Mouse (Mus musculus) small intestine, adult 2 months (tissue): ENCODE data around the gene Fuom.

Source experiments
- CTCF ChIP-seq: fragments of 200-500 bp; IDR thresholded peaks from 2 replicates; pipeline ENCODE4 v1.5.1; 2012; ENCODE audit warnings: low read depth, mild to moderate bottlenecking, control low read depth, inconsistent platforms, low read length, moderate library complexity, mixed read lengths; ENCODE audit not compliant: insufficient replicate concordance, insufficient read length; ENCODE audit errors: extremely low read depth
- POLR2A ChIP-seq: fragments of 200-500 bp; IDR thresholded peaks from 2 replicates; pipeline ENCODE4 v1.6.1; 2012; ENCODE audit warnings: low read depth, mild to moderate bottlenecking, control low read depth, inconsistent platforms, low read length, moderate library complexity

DNA sequence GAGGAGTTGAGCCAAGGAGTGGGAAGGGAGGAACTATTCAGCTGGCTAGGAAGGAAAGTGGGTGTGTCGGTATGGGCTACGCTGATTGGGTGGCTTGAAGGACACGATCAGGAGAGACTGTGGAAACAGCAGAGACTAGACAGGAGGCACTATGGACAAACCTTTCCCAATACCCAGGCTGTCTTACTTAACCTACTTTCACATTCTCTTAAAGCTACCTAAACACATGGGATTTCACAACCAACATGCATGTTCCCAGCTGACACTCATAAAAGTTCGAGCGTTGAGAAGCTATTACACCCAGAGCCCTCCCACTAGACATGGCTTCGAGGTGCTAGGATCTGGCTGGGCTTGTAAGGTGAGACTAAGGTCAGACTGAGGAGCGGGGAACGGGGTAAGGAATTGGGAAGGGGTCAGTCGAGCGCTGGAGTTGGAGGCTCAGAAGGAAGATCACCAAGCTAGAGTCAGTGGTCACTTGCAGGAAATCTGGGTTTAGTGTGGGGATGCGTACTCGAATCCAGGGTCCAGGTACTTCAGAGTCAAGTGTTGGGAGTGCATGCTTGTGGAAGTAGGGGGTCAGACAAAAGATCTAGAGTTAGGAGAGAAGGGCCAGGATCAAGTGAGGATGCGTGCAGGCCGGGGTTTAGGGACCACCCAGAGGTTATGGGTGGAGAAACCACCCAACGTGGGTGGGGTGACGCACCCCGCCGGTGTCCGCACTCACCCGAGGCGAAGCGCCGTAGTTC is 13.5 kb upstream of the Fuom start, which contains the start of gene Paox:
- TF ChIP-seq CTCF: no peak
- TF ChIP-seq POLR2A: no peak
